Mouse (Mus musculus) heart, adult 11 months (tissue): ENCODE measurements at regions not wholly inside any gene's neighbourhood (a gene's known extent, or its start where the extent isn't known, plus 50 kb on each side); places are given as distances from the start of the nearest gene placed in this dataset.

Experiments
- DNase-seq: peaks from one replicate; pipeline ENCODE4 v3.0.0; 2022

DNA sequence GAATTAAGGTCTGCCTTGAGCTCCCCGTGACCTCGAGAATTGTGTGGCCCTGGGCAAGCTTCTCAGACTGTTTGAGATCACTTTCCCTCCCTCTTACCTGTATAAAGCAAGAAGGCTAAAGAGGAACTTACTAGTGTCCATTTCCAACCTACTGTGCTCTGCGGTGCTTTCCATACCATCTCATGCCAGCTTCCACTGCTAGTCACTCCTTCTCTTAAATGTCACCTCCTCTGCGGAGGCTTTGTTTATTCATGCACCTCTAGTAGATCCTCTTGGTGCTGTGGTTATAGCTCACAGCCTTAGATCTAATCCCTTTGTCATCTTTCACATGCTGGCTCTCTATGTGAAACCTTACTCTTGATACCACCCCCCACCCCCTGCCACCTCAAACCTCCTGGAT, 2310.3 kb upstream of the Lrrc6 start:
- DNase-seq = no peak

DNA sequence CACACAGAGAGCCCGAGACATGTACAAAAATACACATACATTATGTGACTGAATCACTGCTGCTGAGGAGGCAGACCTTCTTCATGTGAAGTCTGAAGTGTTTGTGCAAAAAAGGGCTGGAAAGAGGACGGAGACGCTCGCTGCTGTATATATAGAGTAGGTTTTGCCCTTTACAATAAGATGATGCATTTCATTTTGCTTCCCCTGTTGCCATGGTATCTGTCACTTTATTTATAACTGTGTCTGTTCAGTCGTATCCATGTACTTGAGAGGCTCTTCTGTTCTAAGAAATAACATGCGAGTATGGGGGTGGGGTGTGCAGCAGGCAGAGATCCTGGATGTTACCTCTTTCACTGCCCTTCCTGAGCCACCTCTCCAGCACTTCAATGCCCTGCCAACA, 2309.9 kb upstream of the Lrrc6 start:
- DNase-seq = peak; percentile 28

DNA sequence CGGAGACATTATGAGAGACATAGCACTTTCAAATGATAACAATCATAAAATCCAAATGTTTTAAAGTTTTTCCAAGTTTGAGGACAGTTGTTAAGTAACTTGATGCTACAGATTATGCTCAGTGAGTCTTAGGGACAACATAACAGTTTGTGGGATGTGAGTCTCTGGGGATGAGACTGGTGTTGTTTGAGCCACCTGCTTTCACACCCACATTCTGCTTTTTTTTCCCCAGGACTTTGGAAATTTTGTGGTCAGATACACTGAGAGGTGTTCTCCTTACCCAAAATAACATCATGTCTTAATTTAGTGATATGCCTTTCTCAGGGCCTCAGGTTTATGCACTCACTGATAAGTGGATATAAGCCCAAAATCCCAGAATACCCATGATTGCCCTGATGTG, 2307.5 kb upstream of the Lrrc6 start:
- DNase-seq = no peak

DNA sequence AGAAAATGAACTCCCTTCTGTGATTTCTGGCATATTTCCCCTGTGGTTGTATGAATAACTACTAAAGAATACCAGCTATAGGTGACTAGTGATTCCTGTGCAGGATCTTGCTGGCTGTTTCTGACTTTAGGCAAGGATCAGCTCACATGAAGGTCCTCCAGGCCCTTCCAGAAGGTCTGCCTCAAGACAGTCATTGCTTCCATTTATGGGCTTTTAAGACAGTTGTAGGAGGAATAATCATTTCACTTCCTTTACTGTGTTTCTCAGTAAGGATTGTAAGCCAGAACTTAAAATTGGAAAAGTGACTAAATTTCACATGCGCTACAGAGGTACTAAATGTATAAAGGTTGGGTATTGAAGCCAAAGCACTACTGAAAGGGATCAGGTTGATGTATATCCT, 2303.5 kb upstream of the Lrrc6 start:
- no peak for DNase-seq

DNA sequence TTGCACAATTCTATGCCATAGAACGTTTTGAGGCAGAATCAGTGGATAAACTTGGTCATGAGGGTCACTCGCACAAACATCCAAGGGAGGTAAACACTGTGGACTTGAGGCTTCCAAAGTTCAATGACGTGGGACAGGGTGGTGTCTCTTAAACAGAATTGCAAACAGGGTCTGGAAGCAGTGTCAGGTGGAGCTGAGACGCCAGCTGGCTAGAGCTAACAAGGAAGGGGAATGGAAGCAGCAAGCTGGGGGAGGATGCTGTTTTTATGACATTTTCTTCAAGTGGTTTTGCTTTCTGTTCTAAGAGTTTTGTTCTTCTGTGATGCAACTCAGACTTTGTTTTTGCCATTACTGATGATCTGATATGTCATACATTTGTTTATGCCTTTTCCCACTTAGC, 2301.1 kb upstream of the Lrrc6 start:
- peak; percentile 74 for DNase-seq

DNA sequence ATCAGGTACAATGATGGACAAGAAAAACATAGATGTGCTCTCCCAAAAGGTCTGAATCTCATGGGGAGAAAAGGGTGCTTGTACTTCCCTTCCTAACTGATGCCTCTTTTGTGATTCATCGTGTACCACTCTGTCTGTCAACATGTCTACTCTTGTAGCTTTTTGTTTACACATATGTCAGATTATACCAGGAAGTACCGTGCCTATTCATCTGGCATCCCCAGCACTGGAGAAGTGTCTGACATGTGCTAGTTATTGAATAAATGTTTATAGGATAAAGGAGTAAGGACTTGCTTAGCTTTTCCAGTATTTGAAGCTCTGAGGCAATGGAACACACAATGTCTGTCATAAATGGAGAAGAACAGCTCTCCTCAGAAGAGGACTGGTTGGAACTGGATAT, 2296.7 kb upstream of the Lrrc6 start:
- no peak for DNase-seq

DNA sequence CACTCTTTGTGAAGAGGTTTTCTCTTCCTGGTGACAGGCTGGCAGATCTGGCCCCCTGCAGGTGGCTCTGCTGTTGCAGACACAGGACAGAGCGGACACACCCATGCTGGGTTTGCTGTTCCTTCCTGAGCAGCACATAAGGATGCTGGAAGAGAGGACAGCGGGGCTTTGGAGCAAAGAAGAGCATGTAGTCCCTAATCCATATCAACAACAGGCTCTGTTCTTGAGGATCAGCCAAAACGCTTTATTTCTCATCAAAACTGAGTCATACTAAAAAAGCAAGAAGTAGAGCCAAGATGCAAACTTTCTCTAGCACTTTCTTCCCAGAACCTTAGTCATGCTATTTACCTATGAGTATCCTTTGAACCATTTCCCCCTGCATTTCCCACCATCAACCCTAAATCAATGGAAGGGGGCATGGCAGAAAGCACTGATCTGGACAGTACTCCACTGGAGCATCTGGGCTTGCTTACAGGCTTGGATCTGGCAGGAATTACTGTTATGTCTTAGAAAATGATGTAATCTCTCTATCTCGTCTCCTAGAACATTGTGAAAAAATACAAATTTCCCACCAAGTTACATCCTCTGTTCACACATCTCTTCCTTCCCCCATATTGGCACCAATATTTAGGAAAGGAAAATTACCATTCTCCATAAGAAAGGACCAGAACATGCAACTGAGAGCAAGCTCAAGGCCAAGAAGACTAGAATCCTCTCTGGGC, 2294.7 kb upstream of the Lrrc6 start:
- peak; percentile 94 for DNase-seq

DNA sequence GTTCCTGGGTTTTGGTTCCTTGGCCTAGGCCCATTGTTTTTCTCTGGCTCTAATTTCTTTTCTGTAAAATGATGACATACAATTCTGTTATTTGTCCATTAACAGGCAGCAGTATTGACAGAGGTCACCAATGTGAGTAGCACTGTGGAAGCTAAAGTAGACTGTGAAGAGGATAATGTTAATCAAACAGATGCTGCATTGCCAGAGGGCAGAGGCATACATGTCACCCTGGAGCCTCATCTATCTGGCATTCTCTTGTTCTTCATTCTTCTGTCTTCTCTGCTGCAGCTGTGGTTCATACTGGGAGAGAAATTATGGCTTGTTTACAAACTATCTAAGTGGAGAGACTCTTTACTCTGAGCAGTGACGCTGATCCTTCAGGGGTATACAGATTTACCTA, 2259.2 kb upstream of the Lrrc6 start:
- DNase-seq = no peak

DNA sequence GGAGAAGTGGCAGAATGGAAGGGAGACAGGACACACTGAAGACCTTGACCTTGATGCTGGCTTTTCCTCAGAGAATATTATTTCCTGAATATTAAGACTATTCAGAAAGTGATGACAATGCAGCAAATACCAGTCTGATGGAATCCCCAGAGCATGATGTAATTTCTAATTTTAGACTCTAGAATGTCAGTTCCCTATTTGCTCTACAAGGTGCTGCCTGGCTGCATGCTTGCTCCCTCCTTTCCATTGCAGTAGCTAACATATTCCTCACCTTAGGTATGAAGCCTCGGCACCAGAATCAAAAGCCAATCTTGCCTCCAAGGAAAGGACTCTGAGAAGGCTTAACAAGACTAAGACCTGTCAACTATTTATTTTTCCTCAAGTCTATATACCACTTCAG, 2254.5 kb upstream of the Lrrc6 start:
- no peak for DNase-seq

DNA sequence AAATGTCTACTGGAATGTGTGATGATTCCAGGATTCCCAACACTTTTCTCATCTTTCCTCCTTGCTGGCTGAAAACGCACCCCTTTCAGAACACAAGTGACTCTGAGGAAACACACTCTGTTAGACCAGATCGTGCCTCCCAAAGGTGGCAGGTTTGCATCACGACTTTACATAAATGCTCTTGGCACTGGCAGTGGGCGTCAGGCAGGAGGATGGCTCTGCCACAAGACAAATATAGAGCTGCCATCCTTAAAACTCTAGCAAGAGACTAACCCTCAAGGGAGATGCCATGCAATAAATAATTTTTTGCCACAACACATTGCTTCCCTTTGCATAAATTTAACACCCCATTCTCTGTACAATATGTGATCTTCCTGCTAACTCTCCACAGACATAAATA, 2254.1 kb upstream of the Lrrc6 start:
- no peak for DNase-seq

DNA sequence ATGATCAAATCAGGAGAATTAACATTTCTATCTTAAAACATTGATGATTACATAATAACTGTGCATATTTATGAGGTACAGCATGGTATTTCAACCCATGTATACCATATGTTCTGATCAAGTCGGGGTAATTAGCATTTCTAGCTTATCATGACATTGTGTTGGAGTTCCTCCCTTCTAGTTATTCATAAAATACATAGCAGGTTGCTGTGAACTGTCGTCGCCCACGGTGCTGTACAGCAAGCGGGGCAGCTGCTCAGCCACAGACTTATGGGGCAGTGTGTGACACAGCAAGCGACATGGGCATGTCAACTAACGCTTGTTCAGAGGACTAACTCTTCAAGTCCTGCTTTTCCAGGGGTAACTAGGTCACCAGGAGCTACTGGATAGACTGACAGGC, 2238.6 kb upstream of the Lrrc6 start:
- no peak for DNase-seq

DNA sequence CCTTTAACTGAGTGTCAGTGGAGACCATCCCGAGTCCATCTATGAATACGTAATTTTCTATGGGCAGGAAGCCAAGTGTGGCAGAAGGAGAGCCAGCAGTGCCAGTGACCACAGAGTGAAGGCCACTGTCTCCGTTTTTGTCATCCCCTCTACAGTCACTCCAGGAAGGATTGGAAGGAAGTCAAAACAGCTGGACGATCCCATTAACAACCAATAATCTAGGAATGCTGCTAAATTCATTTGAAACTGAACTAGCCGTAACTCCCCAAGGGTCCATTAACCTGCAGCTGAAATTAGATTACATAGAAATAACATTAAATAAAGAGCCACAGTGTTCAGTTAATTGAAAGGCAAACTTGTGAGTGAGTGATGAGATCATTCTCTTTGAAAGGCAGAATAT, 2220.5 kb upstream of the Lrrc6 start:
- no peak for DNase-seq

DNA sequence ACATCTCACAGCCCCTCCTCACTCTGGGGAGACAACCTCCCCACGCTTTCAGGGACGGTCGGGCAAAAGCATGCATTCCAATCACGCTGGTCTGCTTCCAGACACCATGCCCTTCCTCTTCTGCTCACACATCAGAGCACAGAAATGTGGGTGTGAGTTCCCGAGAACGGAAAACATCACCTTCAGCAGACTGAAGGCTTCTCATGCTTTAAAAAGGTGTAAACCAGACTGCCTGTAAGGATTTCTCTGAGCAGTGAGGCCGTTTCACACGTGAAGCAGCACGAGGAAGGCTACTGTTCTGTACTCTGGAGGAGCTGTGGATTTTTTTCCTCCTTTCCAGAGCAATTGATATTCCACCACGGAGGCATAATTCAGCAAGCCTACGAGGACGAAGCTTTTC, 2218.8 kb upstream of the Lrrc6 start:
- DNase-seq = no peak

DNA sequence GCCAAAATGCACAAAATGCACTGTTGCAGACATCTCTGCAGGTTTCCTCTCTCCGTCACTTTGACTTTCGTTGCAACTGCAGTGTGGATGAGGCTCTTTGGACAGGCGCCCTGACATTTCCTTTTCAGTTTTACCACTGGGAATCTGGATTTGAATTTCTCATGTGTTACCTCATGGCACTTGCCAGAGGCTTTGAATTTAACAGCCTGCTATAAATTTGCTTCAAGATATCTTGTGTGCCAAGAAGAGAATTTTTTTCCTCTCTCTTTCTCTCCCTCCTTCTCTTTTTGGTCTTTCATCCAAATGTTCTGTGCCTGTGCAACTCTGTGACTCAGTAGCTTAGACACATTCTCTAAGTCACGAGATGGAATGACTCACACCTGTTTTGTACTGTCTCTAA, 2213.6 kb upstream of the Lrrc6 start:
- no peak for DNase-seq

DNA sequence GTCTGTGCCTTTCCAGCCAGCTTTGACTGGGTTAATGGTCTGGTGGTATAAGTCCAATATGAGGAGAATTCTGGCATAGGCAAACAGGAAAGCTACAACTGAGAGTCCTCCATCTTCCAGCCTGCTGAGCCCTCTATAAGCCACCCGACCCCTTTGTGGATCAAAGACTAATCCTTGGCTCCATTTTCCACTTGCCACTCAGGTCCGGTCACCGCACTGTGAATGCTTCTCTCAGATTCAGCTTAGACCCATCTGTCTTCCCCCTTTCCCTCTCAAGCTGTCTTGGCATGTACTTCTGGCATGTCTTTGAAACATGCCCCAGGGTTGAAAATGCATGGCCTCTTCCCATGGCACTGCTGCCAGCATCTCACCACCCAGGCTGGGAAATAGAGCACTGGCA, 2206.6 kb upstream of the Lrrc6 start:
- DNase-seq = no peak

DNA sequence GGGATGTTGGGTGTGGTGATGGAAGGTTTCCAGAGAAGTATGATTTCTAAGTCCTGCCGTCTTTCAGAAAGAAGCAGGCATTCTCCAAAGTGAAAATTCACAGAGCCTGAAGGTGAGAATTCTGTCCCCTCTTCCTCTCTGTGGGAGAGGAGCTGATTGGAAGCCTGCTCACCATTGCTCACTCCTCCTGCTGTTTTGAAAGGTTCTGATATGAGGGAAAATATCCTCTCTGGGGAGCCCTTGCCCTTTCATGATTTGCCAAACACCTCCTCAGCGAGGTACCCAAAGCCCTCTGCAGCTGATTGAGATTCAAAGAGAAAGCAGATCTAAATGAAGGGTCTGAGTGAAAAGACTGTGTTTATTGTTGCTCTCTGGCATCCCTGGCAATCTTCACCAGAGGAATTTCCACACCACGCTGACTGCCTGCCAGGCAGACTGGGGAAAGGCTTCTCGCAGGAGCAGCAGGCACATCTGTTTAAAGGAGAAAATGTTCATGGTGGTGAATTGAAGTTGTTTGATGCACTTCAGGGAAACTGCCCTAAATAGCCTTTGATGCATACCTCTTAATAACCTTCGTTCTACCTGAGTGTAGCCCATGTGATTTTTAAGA, 2194.4 kb upstream of the Lrrc6 start:
- DNase-seq = no peak

DNA sequence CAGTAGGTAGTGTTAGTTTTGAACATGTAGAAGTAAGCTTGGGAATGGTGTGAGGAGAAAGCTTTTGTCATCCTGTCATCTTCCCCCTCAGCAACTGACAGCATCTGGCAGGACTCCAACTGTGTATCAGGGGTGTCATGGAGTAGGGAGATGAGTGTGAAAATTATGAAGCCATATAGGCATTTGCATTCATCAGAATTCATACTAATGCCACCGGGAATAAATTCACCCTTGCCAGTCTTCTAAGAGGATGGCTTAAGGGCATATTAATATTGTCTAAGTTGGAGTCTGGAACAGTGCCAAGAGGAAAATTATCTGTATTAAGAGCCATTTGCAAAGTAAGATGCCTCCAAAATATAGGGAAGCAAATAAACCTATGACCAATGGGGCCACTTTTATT, 2166.8 kb upstream of the Lrrc6 start:
- DNase-seq = no peak

DNA sequence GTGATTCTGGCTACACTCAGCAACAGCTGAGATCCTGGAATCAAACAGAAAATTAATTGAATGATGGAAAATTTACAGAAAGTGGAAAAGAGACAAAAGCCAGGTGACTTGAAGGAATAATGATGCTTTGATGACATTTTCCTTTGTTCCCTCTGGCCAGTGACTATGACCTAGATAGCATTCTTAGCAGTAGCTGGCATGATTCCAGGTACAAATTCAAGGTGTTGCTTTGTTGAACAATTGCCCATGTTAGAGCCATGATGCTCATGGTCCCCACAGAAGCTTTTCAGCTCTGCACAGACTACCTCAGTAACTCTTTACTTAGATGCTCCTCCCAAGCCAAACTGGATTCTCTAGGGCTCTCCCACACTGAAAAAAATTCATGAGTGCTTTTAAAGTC, 2164.6 kb upstream of the Lrrc6 start:
- DNase-seq = no peak

DNA sequence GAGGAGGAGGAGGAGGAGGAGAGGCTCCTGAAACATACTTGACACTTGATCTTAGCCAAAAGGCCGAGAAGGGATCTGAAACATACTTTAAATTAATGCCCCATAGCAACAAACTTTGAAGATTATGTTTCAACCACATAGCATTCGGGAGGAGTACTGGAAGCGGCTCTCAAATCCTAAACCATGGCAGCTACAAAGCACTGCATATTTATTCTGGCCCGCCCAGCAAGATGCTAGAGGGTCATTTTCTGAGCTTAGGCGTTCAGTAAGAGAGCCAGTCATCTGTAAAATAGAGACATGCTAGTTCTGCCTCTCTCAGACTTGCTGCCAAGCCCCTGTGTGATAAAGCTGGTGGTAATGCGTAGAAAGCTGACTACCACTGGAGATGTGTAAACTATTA, 2156.0 kb upstream of the Lrrc6 start:
- no peak for DNase-seq

DNA sequence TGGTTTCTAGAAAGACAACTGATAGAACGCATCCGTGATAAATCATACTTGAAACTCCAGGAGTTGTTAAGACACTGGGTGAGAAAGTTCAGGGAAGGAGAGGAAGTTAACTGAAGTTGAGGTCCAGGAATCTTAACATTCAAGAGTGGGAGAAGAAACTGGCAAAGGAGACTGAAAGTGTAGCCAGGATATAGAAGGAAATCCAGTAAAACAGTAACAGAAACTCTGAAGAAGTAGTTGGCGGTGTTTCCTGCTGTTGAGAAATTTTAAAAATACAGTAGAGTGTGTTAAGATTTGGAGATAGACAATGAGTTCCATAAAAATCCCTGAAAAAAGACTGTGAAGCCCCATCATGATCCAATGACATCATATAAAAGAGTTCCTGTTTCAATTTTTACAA, 2154.3 kb upstream of the Lrrc6 start:
- no peak for DNase-seq

DNA sequence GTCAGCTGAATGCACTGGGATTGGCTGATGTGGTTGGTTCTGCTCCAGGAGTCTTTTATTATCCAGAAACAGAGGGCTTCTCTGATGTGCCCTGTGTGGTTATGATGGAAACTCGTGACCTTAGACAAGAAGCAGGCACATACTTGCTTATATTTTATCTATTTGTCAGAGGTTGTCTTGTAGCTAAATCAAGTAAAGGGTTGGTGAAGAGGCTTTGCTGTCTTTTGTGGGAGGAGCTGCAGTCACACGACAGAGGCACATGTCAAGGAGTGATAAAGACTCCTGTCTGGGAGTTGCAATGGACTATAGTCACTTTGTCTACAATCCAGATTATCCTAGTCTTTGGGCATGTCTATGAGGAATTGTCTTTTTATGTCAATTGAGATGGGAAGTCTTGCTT, 2149.9 kb upstream of the Lrrc6 start:
- no peak for DNase-seq

DNA sequence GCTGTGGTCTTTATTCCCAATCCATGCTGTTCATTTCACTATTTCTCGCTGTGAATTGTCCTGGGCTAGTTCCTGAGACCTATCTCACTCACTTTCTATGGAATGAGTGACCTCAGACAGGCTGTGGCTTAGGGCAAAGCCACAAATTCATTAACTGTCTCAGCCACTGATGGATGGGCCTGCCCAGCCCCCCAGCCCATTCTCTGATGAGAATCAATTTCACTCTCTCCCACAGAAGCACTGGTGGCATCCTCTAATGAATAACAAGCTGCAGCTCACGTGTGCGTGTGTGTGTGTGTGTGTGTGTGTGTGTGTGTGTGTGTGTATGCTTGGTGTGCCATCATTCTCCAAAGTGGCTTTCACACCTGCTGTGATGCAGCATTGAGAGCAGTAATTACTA, 2149.3 kb upstream of the Lrrc6 start:
- DNase-seq = peak; percentile 50

DNA sequence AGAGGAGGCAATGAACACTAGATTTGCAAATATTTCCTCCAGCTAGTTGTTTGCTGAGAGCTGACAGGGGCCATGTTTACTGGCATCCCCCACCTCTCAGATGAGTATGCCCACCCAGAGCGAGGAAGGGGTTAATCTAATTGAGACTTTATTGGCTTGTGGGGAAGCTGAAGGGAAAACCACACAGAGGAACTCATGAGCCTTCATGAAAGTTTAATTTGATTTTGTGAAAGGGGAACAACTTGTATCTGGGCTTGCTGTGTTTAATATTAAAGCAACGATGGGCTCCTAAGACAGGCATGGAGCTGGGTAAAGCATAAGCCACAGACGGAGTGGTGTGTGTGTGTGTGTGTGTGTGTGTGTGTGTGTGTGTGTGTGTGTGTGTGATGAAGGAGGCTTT, 2146.2 kb upstream of the Lrrc6 start:
- no peak for DNase-seq

DNA sequence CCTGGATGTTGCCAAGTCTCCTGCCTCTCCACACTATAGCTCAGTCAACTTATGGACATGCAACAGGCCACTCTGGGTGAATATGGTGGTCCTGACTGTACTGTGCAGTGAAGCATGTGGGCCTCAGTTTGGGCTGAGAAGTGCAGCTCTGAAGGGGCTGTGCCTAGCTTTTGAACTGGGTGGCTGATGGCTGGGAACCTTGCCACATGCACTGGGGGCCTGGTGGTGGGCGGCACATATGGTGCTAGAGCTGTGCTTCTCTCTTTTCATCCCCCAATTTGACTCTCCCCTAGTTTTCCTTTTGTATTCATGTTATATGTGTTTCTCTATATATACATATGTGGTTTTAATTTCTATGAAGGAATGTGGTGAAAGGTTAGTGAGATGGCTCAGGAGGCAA, 2144.2 kb upstream of the Lrrc6 start:
- peak; percentile 36 for DNase-seq

DNA sequence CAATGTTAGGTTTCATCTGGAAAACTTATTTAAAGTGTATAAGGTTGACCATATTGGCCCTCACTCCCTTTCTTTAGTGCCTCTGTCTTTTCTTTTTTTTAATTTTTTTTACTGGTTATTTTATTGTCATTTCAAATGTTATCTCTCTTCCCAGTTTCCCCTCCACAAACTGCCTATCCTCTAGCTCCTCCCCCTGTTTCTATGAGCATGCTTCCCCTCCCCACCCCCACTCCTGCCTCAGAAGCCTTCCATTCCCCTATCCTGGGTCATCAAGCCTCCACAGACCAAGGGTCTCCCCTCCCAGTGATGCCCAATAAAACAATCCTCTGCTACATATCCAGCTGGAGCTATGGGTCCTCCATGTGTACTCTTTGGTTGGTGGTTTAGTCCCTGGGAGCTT, 2134.9 kb upstream of the Lrrc6 start:
- no peak for DNase-seq
